Mouse (Mus musculus) ovary, adult 18-20 months (tissue): ENCODE measurements around the gene Crip2.

Source experiments
- DNase-seq: peaks from one replicate; pipeline ENCODE4 v3.0.0; 2022; ENCODE audit warnings: low spot score, mixed read lengths

Crip2 gene

GRCm38 (mm10) chr12:113139908-113140615 is at the start of gene Crip2:
Gene Crip2, plus strand, starts transcription at chr12:113140236.
- DNase-seq, result peak; percentile 87

GRCm38 (mm10) chr12:113097040-113097439 is 43.0 kb upstream of the Crip2 start:
- DNase-seq, result no peak

- no peak for DNase-seq
Measured at GRCm38 (mm10) chr12:113097749-113098281, 42.2 kb upstream of the Crip2 start, which contains the start of gene Mta1. Gene Mta1, plus strand, starts transcription at chr12:113098278.

- DNase-seq, result no peak
Measured at GRCm38 (mm10) chr12:113098530-113099151, 41.4 kb upstream of the Crip2 start.

- no peak for DNase-seq
Measured at GRCm38 (mm10) chr12:113099470-113100237, 40.4 kb upstream of the Crip2 start.

GRCm38 (mm10) chr12:113100448-113101076 is 39.5 kb upstream of the Crip2 start:
- no peak for DNase-seq

GRCm38 (mm10) chr12:113101251-113101960 is 38.6 kb upstream of the Crip2 start:
- no peak for DNase-seq

- peak; percentile 49 for DNase-seq
Measured at GRCm38 (mm10) chr12:113102461-113102860, 37.6 kb upstream of the Crip2 start.

- DNase-seq, result no peak
Measured at GRCm38 (mm10) chr12:113103846-113104451, 36.1 kb upstream of the Crip2 start.

- DNase-seq, result peak; percentile 43
Measured at GRCm38 (mm10) chr12:113106386-113106785, 33.6 kb upstream of the Crip2 start.

GRCm38 (mm10) chr12:113107431-113108124 is 32.5 kb upstream of the Crip2 start:
- no peak for DNase-seq

GRCm38 (mm10) chr12:113108528-113109283 is 31.3 kb upstream of the Crip2 start:
- no peak for DNase-seq

GRCm38 (mm10) chr12:113109801-113110200 is 30.2 kb upstream of the Crip2 start:
- no peak for DNase-seq

GRCm38 (mm10) chr12:113114141-113114540 is 25.9 kb upstream of the Crip2 start:
- no peak for DNase-seq

- DNase-seq, result no peak
Measured at GRCm38 (mm10) chr12:113114856-113115538, 25.0 kb upstream of the Crip2 start.

- DNase-seq, result no peak
Measured at GRCm38 (mm10) chr12:113119516-113120410, 20.3 kb upstream of the Crip2 start.

GRCm38 (mm10) chr12:113124726-113125125 is 15.3 kb upstream of the Crip2 start:
- DNase-seq, result no peak

GRCm38 (mm10) chr12:113130732-113131131 is 9.3 kb upstream of the Crip2 start:
- no peak for DNase-seq
